Mouse (Mus musculus): ENCODE results near the gene Gpr155. TPM values are rescaled to one million over a fixed set of nuclear protein-coding genes. Genes with fewer than 3 reads are reported as not detected.

The Gpr155 gene
- polyA plus RNA-seq, 1 experiment, result 7.6 TPM

GRCm38 (mm10) chr2:73394476-73394875 lies 8.1 kb upstream of the Gpr155 start:
- TF ChIP-seq MAX (IDR thresholded peaks at IDR 0.05; ENCODE audit: low read depth), result no peak
- Histone ChIP-seq H3K36me3 (ENCODE audit: control insufficient read depth, insufficient read depth) (no peaks in the 10 kb centered on the region), H3K4me2 (ENCODE audit: low read depth) (no peak overlapping the region), H3K79me2 (ENCODE audit: control insufficient read depth, insufficient read depth) (no peaks in the 10 kb centered on the region), H3K4me3 (no peak overlapping the region), H3K27me3 (ENCODE audit: control insufficient read depth, insufficient read depth, insufficient read length) (no peaks in the 10 kb centered on the region), H3ac (ENCODE audit: control insufficient read depth, insufficient read length) (no peak overlapping the region)

- no peaks in the 10 kb centered on the region for H3K36me3 ChIP-seq (ENCODE audit: control insufficient read depth, insufficient read depth)
- H3K79me2 ChIP-seq (ENCODE audit: control insufficient read depth, insufficient read depth), result no peaks in the 10 kb centered on the region
- no peaks in the 10 kb centered on the region for H3K27me3 ChIP-seq (ENCODE audit: control insufficient read depth, insufficient read depth, insufficient read length)
- peak overlapping the region; percentile 39 for H3K4me2 ChIP-seq (ENCODE audit: low read depth)
- no peak overlapping the region for H3ac ChIP-seq (ENCODE audit: control insufficient read depth, insufficient read length)
- TF ChIP-seq USF1 (IDR thresholded peaks at IDR 0.05; ENCODE audit: low read depth) (no peak), TCF3 (IDR thresholded peaks at IDR 0.05; ENCODE audit: insufficient read length, low read depth) (peak; percentile 43), E2F4 (IDR thresholded peaks at IDR 0.05; ENCODE audit: insufficient read depth) (no peak), CEBPB (IDR thresholded peaks at IDR 0.05; ENCODE audit: insufficient read depth, poor library complexity, severe bottlenecking) (no peak), TCF12 (IDR thresholded peaks at IDR 0.05; ENCODE audit: insufficient read depth, poor library complexity, severe bottlenecking) (peak; percentile 51), MYOD1 (IDR thresholded peaks at IDR 0.05; ENCODE audit: control insufficient read depth in 1 of 3, insufficient read length in 2 of 3, low read depth in 2 of 3) (peak; percentile 62 to 95 (median 87)), MAX (IDR thresholded peaks at IDR 0.05; ENCODE audit: low read depth) (no peak), POLR2A (IDR thresholded peaks at IDR 0.05; ENCODE audit: insufficient read length, low read depth) (no peak), MYOG (IDR thresholded peaks at IDR 0.05; ENCODE audit: control insufficient read depth in 1 of 3, insufficient read depth in 1 of 3, insufficient read length in 2 of 3, low read depth in 2 of 3) (peak; percentile 73 to 95 (median 94))
- H3K4me3 ChIP-seq, result no peak overlapping the region
Observed at GRCm38 (mm10) chr2:73392772-73393171, 6.4 kb upstream of the Gpr155 start.

- TF ChIP-seq E2F4 (IDR thresholded peaks at IDR 0.05; ENCODE audit: insufficient read depth) (no peak), CEBPB (IDR thresholded peaks at IDR 0.05; ENCODE audit: insufficient read depth, poor library complexity, severe bottlenecking) (no peak), POLR2AphosphoS2 (IDR thresholded peaks at IDR 0.05; ENCODE audit: insufficient read length, low read depth) (no peak), SRF (IDR thresholded peaks at IDR 0.05; ENCODE audit: control insufficient read depth, insufficient read length, low read depth) (no peak), MAX (IDR thresholded peaks at IDR 0.05; ENCODE audit: low read depth) (no peak), TCF3 (IDR thresholded peaks at IDR 0.05; ENCODE audit: insufficient read length, low read depth) (no peak), USF1 (IDR thresholded peaks at IDR 0.05; ENCODE audit: low read depth) (no peak), MYOG (IDR thresholded peaks at IDR 0.05; ENCODE audit: control insufficient read depth in 1 of 3, insufficient read depth in 1 of 3, insufficient read length in 2 of 3, low read depth in 2 of 3) (no peak), POLR2A (IDR thresholded peaks at IDR 0.05; ENCODE audit: insufficient read length, low read depth) (no peak), REST (IDR thresholded peaks at IDR 0.05; ENCODE audit: insufficient read depth, insufficient read length) (no peak), TCF12 (IDR thresholded peaks at IDR 0.05; ENCODE audit: insufficient read depth, poor library complexity, severe bottlenecking) (no peak), MYOD1 (IDR thresholded peaks at IDR 0.05; ENCODE audit: control insufficient read depth in 1 of 3, insufficient read length in 2 of 3, low read depth in 2 of 3) (no peak)
- H3K27me3 ChIP-seq (ENCODE audit: control insufficient read depth, insufficient read depth, insufficient read length), result no peaks in the 10 kb centered on the region
- H3K4me3 ChIP-seq, result no peak overlapping the region
- no peaks in the 10 kb centered on the region for H3K79me2 ChIP-seq (ENCODE audit: control insufficient read depth, insufficient read depth)
- no peak overlapping the region for H3ac ChIP-seq (ENCODE audit: control insufficient read depth, insufficient read length)
- H3K36me3 ChIP-seq (ENCODE audit: control insufficient read depth, insufficient read depth), result no peaks in the 10 kb centered on the region
- no peak overlapping the region for H3K4me2 ChIP-seq (ENCODE audit: low read depth)
Observed at GRCm38 (mm10) chr2:73389951-73390350, 3.6 kb upstream of the Gpr155 start.

- TF ChIP-seq CEBPB (IDR thresholded peaks at IDR 0.05; ENCODE audit: insufficient read depth, poor library complexity, severe bottlenecking) (no peak), MYOD1 (IDR thresholded peaks at IDR 0.05; ENCODE audit: control insufficient read depth in 1 of 3, insufficient read length in 2 of 3, low read depth in 2 of 3) (no peak), SRF (IDR thresholded peaks at IDR 0.05; ENCODE audit: control insufficient read depth, insufficient read length, low read depth) (no peak), POLR2AphosphoS2 (IDR thresholded peaks at IDR 0.05; ENCODE audit: insufficient read length, low read depth) (no peak), TCF12 (IDR thresholded peaks at IDR 0.05; ENCODE audit: insufficient read depth, poor library complexity, severe bottlenecking) (no peak), MAX (IDR thresholded peaks at IDR 0.05; ENCODE audit: low read depth) (no peak), USF1 (IDR thresholded peaks at IDR 0.05; ENCODE audit: low read depth) (no peak), E2F4 (IDR thresholded peaks at IDR 0.05; ENCODE audit: insufficient read depth) (no peak), POLR2A (IDR thresholded peaks at IDR 0.05; ENCODE audit: insufficient read length, low read depth) (no peak), REST (IDR thresholded peaks at IDR 0.05; ENCODE audit: insufficient read depth, insufficient read length) (no peak), MYOG (IDR thresholded peaks at IDR 0.05; ENCODE audit: control insufficient read depth in 1 of 3, insufficient read depth in 1 of 3, insufficient read length in 2 of 3, low read depth in 2 of 3) (no peak), TCF3 (IDR thresholded peaks at IDR 0.05; ENCODE audit: insufficient read length, low read depth) (no peak)
- no peak overlapping the region for H3K4me3 ChIP-seq
- H3ac ChIP-seq (ENCODE audit: control insufficient read depth, insufficient read length), result no peak overlapping the region
- H3K27me3 ChIP-seq (ENCODE audit: control insufficient read depth, insufficient read depth, insufficient read length), result no peaks in the 10 kb centered on the region
- H3K4me2 ChIP-seq (ENCODE audit: low read depth), result peak overlapping the region; percentile 1
- H3K36me3 ChIP-seq (ENCODE audit: control insufficient read depth, insufficient read depth), result no peaks in the 10 kb centered on the region
- no peaks in the 10 kb centered on the region for H3K79me2 ChIP-seq (ENCODE audit: control insufficient read depth, insufficient read depth)
Observed at GRCm38 (mm10) chr2:73387806-73388205, 1.4 kb upstream of the Gpr155 start.

- peak overlapping the region; percentile 98 for H3K4me2 ChIP-seq (ENCODE audit: low read depth)
- peak overlapping the region; percentile 7 for H3ac ChIP-seq (ENCODE audit: control insufficient read depth, insufficient read length)
- no peaks in the 10 kb centered on the region for H3K36me3 ChIP-seq (ENCODE audit: control insufficient read depth, insufficient read depth)
- peak overlapping the region; percentile 31 for H3K4me3 ChIP-seq
- H3K27me3 ChIP-seq (ENCODE audit: control insufficient read depth, insufficient read depth, insufficient read length), result no peaks in the 10 kb centered on the region
- H3K79me2 ChIP-seq (ENCODE audit: control insufficient read depth, insufficient read depth), result no peaks in the 10 kb centered on the region
- TF ChIP-seq E2F4 (IDR thresholded peaks at IDR 0.05; ENCODE audit: insufficient read depth) (no peak), MYOG (IDR thresholded peaks at IDR 0.05; ENCODE audit: control insufficient read depth in 1 of 3, insufficient read depth in 1 of 3, insufficient read length in 2 of 3, low read depth in 2 of 3) (no peak), POLR2A (IDR thresholded peaks at IDR 0.05; ENCODE audit: insufficient read length, low read depth) (no peak), CEBPB (IDR thresholded peaks at IDR 0.05; ENCODE audit: insufficient read depth, poor library complexity, severe bottlenecking) (no peak), MYOD1 (IDR thresholded peaks at IDR 0.05; ENCODE audit: control insufficient read depth in 1 of 3, insufficient read length in 2 of 3, low read depth in 2 of 3) (no peak), REST (IDR thresholded peaks at IDR 0.05; ENCODE audit: insufficient read depth, insufficient read length) (no peak), MAX (IDR thresholded peaks at IDR 0.05; ENCODE audit: low read depth) (no peak), SRF (IDR thresholded peaks at IDR 0.05; ENCODE audit: control insufficient read depth, insufficient read length, low read depth) (no peak), TCF3 (IDR thresholded peaks at IDR 0.05; ENCODE audit: insufficient read length, low read depth) (no peak), USF1 (IDR thresholded peaks at IDR 0.05; ENCODE audit: low read depth) (no peak), POLR2AphosphoS2 (IDR thresholded peaks at IDR 0.05; ENCODE audit: insufficient read length, low read depth) (no peak), TCF12 (IDR thresholded peaks at IDR 0.05; ENCODE audit: insufficient read depth, poor library complexity, severe bottlenecking) (no peak)
Observed at GRCm38 (mm10) chr2:73385641-73386355, 574 bp downstream of the Gpr155 start.

All from myocyte (in vitro differentiated cells).